Mouse (Mus musculus): ENCODE results near the gene Heatr9.
A peak's percentile ranks its signal among the peaks of the same experiment; 100 is the strongest.

Gene Heatr9

GRCm38 (mm10) chr11:83533192-83533591 lies 11.2 kb upstream of the Heatr9 start:
- no peak for DNase-seq (ENCODE audit: low read depth, low spot score)

GRCm38 (mm10) chr11:83530360-83530759 lies 8.4 kb upstream of the Heatr9 start, which contains the start of gene Ccl5:
Gene Ccl5 (minus strand): TSS chr11:83530518.
- no peak for DNase-seq (ENCODE audit: low read depth, low spot score)

DNA sequence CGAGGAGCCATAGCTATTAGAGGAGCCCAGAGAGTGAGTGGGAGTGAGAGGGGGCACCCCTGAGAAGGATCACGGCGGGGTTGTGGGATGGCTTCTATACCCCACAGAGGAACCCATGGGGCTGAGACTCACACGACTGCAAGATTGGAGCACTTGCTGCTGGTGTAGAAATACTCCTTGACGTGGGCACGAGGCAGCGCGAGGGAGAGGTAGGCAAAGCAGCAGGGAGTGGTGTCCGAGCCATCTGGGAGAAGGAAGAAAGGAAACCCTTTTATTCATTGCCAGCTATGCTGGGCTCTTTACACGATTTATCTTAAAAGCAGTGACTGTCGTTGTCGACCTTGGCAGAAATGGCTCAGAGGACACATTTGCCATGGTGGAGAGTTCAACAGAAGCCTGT lies 7.0 kb upstream of the Heatr9 start:
- no peak for DNase-seq (ENCODE audit: low read depth, low spot score)

- no peak for DNase-seq (ENCODE audit: low read depth, low spot score)
These were observed 3.6 kb downstream of the Heatr9 start for GRCm38 (mm10) chr11:83518371-83518770.

GRCm38 (mm10) chr11:83517153-83517552 lies 4.8 kb downstream of the Heatr9 start:
- no peak for DNase-seq (ENCODE audit: low read depth, low spot score)

- DNase-seq (ENCODE audit: low read depth, low spot score), result no peak
These were observed 12.5 kb downstream of the Heatr9 start for GRCm38 (mm10) chr11:83509521-83509920.

DNA sequence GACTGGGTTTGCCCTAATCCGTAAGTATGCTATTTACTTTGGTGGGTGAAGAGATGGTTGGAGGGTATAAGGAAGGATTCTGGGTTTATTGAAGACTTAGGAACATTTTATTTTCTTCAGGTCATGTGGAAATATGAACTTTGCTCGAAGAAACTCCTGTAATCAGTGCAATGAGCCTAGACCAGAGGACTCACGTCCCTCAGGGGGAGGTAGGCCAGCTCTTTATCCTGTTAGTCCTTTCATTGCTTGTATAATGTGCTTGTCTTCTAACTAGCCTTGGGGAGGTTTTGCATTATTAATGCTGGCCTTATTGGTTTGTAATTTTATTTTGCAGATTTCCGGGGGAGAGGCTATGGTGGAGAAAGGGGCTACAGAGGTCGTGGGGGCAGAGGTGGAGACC lies 17.7 kb downstream of the Heatr9 start:
- DNase-seq (ENCODE audit: low read depth, low spot score), result no peak

DNA sequence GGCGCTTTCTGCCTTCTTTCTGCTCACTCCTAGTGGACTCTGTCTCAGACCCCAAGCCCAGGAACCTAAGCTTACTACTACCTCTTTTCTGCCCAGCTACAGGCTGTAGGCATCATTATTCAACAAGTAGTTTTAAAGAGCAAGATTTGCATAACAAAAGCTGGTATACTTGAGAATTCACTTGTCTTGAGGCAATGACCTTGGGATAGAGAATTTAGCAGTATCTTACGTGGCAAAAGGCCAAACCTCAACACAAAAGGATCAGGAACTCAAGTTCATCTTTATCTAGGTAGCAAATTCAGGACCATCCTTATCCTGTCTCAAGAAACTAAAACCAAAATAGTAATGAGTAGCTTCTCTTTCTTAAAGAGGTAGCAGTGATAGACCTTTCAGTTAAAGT lies 26.4 kb downstream of the Heatr9 start:
- no peak for DNase-seq (ENCODE audit: low read depth, low spot score)

DNA sequence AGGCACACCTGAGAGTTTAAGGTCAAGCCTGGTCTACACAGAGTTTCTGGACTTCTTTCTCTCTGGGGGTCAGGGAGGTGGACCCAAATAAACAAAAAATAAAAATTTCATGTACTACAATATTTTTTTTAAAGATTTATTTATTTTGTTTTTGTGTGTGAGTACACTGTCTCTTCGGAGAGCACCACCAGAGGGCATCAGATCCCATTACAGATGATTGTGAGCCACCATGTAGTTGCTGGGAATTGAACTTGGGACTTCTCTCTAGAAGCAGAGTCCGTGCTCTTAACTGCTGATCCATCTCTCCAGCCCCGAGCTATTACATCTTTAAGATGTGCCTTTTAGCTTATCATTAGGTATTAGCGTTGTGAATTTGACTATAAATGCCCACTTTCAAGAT lies 30.5 kb downstream of the Heatr9 start:
- DNase-seq (ENCODE audit: low read depth, low spot score), result no peak

DNA sequence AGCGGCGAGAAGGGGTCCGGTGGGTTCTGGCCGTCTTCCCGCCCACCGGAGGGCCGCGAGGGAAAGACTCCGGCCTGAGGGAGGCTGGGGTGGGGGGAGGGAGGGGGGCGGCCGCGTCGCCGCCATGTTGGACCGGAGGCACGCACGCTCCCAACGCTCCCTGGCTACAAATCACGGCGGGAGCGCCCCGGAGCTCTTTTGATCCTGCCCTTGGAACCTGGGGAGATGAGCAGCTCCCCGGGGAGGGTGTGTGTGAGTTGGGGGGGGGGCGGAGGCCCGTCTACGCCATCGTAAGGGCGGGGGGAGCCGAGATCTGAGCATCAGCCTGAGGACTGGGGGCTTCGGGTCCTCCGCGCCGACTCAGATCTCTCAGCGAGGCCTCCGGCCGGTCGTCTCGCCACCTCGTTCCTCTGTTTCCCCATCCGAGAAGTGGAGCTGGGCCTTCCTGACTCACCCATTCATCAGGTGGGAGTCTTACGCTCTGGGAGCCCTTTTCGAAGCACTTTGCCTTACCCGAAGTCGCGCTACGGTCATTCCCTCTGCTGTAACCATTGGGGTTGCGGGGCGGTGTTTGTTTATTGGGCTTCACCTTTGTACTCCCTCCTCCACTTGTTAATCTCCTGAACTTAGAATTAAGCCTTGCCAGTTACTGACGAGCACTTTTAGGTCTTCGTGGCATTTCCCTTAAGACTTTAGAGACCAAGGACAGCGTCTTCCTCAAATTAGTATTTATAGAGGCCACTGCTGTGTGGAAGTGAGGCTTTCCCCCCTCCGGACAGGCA lies 48.5 kb downstream of the Heatr9 start:
- DNase-seq (ENCODE audit: low read depth, low spot score), result no peak

DNA sequence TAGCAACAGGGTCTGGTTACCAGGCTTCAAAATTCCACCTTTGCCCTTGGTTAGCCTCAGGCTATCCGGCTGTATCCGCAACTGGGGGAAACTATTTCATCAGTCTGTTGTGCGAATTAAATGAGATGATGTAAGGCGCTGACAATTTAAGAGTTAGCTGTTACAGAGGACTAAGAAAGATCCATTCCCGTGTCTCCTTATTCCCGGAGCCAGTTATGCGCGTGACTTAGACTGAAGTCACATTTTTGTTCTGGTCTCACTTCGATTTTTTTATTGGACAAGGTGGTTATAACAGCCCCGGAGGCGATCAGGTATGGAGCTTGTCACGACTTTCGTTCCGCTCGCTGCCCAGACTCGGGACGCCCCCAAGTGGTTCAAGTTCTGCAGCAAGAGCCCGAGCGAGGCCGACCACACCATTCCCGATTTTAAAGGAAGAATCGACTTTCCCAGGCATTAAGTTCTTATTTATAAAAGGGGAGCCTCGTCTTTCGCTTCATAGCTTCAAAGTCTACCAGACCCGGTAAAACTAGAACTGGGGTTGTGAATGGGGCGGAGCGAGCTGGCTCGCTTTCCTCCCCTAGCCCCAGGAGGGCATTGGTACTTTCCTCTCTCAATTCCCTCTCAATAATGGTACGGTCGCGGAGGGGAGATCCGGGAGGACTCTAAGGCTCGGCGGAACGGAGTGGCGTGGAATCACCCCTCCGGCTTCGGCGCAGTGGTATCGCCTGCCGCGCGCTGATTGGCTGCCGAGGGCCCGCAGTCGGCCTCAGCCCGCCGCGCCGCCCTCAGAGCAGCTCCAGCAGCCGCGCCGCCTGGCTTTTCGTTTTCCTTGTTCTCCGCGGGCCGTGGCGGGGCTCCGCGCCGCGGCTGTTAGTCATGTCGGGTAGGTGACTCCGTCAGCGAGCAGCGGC lies 49.4 kb downstream of the Heatr9 start, which contains the start of gene Taf15:
Taf15 (plus strand) TSS at position 763 of the 911 bp plus-strand sequence.
- peak; percentile 99 for DNase-seq (ENCODE audit: low read depth, low spot score)

DNA sequence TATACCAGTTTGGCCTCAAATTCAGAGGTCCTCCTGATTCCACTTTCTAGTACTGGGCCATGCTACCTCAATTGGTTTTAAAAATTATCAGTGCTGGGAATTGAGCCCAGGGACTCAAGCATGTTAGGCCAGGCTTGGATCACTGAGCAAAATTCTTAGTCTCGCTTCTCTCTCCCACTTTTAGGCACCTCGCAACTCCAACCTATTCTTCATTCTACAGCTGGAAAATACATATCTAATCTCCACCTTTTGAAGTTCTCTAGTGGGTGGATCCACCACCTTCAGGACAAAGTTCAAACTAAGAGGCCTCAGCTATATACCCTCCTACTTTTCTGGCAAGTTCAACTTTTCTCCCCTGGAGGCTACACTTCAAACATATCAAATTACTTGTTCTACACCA lies 50.2 kb downstream of the Heatr9 start:
- no peak for DNase-seq (ENCODE audit: low read depth, low spot score)

GRCm38 (mm10) chr11:83468765-83469164 lies 53.2 kb downstream of the Heatr9 start:
- DNase-seq (ENCODE audit: low read depth, low spot score), result no peak

GRCm38 (mm10) chr11:83467120-83467652 lies 54.8 kb downstream of the Heatr9 start:
- no peak for DNase-seq (ENCODE audit: low read depth, low spot score)

- no peak for DNase-seq (ENCODE audit: low read depth, low spot score)
These were observed 56.0 kb downstream of the Heatr9 start for GRCm38 (mm10) chr11:83465976-83466375.

- DNase-seq (ENCODE audit: low read depth, low spot score), result peak; percentile 21
These were observed 59.2 kb downstream of the Heatr9 start, which contains the start of gene Mmp28 for GRCm38 (mm10) chr11:83462711-83463244. Gene Mmp28 (minus strand): TSS chr11:83463071.

All from mesoderm, embryonic 11.5 days (tissue).